15 mouse cellular contexts compared by ENCODE assay signal in the genomic region with DNA sequence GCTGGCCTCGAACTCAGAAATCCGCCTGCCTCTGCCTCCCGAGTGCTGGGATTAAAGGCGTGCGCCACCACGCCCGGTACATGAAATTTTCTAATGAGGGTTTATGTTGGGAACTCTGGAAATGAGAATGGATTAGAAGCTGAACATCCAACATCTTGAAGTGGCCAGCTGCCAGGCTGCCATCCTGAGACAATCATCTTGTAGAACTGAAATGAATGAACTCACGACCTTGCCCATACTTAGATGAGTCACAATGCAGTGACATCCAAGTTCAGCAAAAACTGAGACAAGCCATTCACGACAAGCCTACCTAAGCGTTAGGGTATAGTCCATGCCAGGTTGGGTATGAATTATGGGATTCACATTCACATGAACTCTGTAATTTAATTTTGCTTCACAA.
A peak's percentile ranks its signal among the peaks of the same experiment; 100 is the strongest.
DNase-seq lines count a peak whose midpoint lies in the region.
"Had no signal": no experiment of that assay in that cellular context is flagged by ENCODE, and none has a peak within 500 bp of the region (broad histone marks: within the 10 kb centered on the region; RNA-seq: fewer than 3 reads in every experiment).

No protein-coding gene starts in this region.

- peak; percentile 42 for DNase-seq in adrenal gland, adult 2 months
- no peak for DNase-seq in adrenal gland, postnatal 4 days (ENCODE audit: low spot score in 2 of 2)
- DNase-seq in 416B (ENCODE audit: low read depth): peak; percentile 43
- DNase-seq in adrenal gland, postnatal 10 days: peak; percentile 23
- peak; percentile 44 to 53 for DNase-seq in adrenal gland, postnatal 36 days
- no peak for DNase-seq in urinary bladder, adult 18-20 months (ENCODE audit: low spot score in 2 of 2)
- DNase-seq in embryo, embryonic 11 days: no peak
- DNase-seq: B cell, adult 2 months; cerebellum, adult 11 months; cerebellum, adult 18-20 months; cerebellum, adult 8-10 months; cerebellum, adult 9-11 months; cerebellum, postnatal 14 days; cerebellum, postnatal 36 days; forebrain, postnatal 0 days had no signal

Comparison
In these comparisons a context has a peak if more than half of its experiments do, and no peak if none do; other contexts are left out.
1. DNase-seq: peak in adrenal gland, adult 2 months (single experiment), 416B (single experiment), adrenal gland, postnatal 10 days (single experiment) and adrenal gland, postnatal 36 days (2 of 2); none in adrenal gland, postnatal 4 days (0 of 2), urinary bladder, adult 18-20 months (0 of 2) and embryo, embryonic 11 days (single experiment).